Mouse (Mus musculus) embryo, embryonic 9.5 days (tissue): Measurements from ENCODE around the gene Tjp1.
A peak's percentile ranks its signal among the peaks of the same experiment; 100 is the strongest.

ENCODE experiments used
- DNase-seq: peaks from one replicate; pipeline ENCODE4 v3.0.0-alpha.2; 2017; ENCODE audit errors: extremely low spot score

The Tjp1 gene

GRCm38 (mm10) chr7:65436921-65437320 lies 90.7 kb downstream of the Tjp1 start:
- no peak for DNase-seq

GRCm38 (mm10) chr7:65431018-65431695 lies 96.4 kb downstream of the Tjp1 start:
- DNase-seq = no peak

- no peak for DNase-seq
Observed at GRCm38 (mm10) chr7:65430401-65430800, 97.2 kb downstream of the Tjp1 start.

- DNase-seq = no peak
Observed at GRCm38 (mm10) chr7:65424519-65424918, 103.1 kb downstream of the Tjp1 start.

- DNase-seq = no peak
Observed at GRCm38 (mm10) chr7:65422456-65422855, 105.1 kb downstream of the Tjp1 start.

GRCm38 (mm10) chr7:65421451-65421850 lies 106.1 kb downstream of the Tjp1 start:
- DNase-seq = peak; percentile 67

GRCm38 (mm10) chr7:65419926-65420325 lies 107.7 kb downstream of the Tjp1 start:
- no peak for DNase-seq

- DNase-seq = no peak
Observed at GRCm38 (mm10) chr7:65419012-65419411, 108.6 kb downstream of the Tjp1 start.

- no peak for DNase-seq
Observed at GRCm38 (mm10) chr7:65418366-65418911, 109.1 kb downstream of the Tjp1 start.

- no peak for DNase-seq
Observed at GRCm38 (mm10) chr7:65417231-65418100, 110.1 kb downstream of the Tjp1 start.

GRCm38 (mm10) chr7:65416506-65416905 lies 111.1 kb downstream of the Tjp1 start:
- DNase-seq = no peak

- no peak for DNase-seq
Observed at GRCm38 (mm10) chr7:65413946-65414945, 113.3 kb downstream of the Tjp1 start.

- no peak for DNase-seq
Observed at GRCm38 (mm10) chr7:65410668-65411067, 116.9 kb downstream of the Tjp1 start.

- no peak for DNase-seq
Observed at GRCm38 (mm10) chr7:65406427-65406826, 121.2 kb downstream of the Tjp1 start.

- DNase-seq = no peak
Observed at GRCm38 (mm10) chr7:65402516-65402915, 125.1 kb downstream of the Tjp1 start.

- DNase-seq = no peak
Observed at GRCm38 (mm10) chr7:65401622-65402021, 126.0 kb downstream of the Tjp1 start.

- DNase-seq = no peak
Observed at GRCm38 (mm10) chr7:65395891-65396290, 131.7 kb downstream of the Tjp1 start.

- no peak for DNase-seq
Observed at GRCm38 (mm10) chr7:65395166-65395565, 132.4 kb downstream of the Tjp1 start.

- DNase-seq = no peak
Observed at GRCm38 (mm10) chr7:65394672-65395071, 132.9 kb downstream of the Tjp1 start.

- DNase-seq = peak; percentile 49
Observed at GRCm38 (mm10) chr7:65393704-65394452, 133.7 kb downstream of the Tjp1 start.

- DNase-seq = no peak
Observed at GRCm38 (mm10) chr7:65392986-65393385, 134.6 kb downstream of the Tjp1 start.
